Mouse (Mus musculus): ENCODE data around the gene Kif13a.

Kif13a gene

DNA sequence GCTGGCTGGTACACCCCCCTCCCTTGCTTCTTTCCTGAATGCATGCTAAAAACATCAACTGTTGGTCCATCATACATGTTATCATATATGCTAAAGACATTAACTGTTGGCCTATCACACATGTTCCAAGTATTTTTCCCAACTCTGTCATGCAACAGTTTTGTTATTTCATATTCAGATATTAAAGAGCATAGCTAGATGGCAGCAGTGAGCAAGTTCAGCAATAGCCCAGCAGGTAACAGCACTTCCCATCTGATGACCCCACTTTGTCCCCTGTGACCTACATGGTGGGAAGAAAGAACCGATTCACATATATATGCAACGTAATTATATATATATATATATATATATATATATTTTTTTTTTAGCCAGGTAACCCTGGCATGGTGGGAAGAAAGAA is 91.1 kb downstream of the Kif13a start:
- DNase-seq (ENCODE audit: low spot score in 2 of 2), result peak in 1 of 2 experiments; percentile 28

DNA sequence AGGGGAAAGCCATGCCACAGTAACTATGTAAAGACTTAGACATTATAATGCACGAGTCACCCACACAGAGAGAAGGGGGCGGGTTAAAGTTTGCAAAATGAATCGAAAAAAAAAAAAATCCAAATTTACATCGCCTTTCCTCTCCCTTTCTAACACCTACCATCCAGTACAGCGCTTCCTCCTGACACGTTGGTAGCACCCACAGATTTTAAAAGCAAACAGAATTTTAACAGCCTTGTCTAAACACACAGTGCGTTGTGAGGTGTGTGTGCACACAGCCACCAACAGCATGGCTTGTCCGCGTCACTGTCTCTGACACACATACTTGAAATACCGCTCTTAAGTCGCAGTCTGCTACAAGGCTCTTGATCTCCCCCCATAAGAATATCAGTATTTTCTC is 94.3 kb downstream of the Kif13a start:
- DNase-seq (ENCODE audit: low spot score in 2 of 2), result no peak

DNA sequence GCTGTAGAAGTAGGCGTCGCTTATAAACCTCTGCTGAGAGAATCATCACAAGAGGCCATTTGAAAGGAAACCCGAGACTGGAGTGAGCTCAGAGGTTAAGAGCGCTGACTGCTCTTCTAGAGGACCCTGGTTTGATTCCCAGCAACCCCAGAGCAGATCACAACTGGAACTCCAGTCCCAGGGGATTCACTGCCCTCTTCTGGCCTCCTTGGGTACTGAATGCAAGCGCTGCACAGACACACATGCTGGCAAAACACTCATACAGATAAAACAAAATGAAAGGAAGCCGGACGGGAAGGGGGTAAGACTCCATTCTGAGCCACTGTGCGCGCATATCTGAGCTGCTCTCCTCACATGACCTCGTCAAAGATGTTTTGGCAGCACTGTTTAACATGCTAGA is 94.9 kb downstream of the Kif13a start:
- no peak for DNase-seq (ENCODE audit: low spot score in 2 of 2)

DNA sequence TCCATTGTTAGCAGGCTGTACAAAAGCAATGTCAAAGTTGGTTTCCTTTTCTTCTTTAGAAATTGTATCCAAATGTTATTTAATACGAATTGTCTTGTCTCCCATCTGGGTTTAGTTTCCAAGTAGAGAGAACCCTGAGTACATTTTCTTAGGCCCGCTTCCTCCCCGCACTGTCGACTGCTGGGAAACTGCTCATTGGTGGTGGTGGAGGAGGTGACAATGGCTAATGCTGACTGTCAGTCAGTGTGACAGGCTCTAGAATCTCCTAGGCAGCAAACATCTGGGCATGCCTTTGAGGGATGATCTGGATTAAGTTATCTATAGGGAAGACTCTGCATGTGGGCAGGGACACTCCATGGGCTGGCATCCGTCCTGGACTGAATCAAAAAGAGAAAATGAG is 96.1 kb downstream of the Kif13a start:
- DNase-seq (ENCODE audit: low spot score in 2 of 2), result no peak

DNA sequence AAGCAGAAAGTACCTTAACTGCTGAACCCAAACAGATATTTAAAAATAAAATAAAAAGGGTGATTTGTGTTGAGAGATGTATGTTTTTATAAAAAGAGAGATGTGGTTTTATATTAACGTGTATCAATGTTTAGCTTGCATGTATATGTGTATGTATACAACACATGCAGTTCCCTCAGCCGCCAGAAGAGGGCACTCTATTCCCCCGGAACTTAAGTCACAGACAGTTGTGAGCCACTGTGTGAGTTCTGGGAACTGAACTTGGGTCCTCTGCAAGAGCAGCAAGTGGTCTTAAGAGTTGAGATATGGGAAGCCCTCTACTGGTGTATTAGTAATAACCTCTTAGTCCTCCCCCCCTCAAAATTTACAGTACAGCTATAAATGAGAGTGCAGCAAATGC is 96.7 kb downstream of the Kif13a start:
- DNase-seq (ENCODE audit: low spot score in 2 of 2), result no peak

DNA sequence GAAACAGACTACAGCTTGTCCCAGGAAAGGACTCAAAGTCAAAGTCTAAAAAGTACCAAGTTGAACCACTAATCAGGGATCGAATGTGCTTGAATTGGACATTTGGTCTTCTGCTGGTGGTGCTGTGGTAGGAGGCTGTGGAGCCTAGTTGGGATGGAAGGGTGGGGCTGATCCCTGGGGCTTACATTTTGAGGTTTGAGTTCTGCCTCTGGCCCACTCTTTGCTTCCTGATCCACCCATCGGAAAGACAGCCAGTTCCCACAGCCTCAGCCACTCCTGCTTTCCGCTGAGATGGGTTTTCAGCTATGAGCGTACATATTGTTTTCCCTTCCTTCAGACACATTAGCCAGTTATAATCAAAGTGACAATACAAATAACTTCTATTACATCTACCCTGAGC is 106.4 kb downstream of the Kif13a start:
- no peak for DNase-seq (ENCODE audit: low spot score in 2 of 2)

DNA sequence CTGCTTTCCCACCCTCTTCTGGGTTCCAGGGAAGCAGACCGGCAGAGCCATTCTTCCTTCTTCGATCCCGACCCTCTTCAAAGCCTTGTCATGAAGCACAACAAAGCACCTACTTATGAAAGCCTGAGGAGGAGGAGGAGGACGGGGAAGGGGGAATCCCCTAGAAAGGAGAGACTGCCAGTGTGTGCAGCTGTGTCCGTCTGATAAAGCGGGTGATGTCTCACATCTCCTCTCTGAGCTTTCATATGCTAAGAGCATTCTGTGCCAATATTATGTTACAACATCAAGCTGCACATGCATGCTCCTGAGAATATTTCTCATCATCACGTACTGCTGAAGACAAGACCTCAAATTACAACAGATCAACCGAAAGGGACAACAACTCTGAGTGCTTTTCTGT is 107.5 kb downstream of the Kif13a start:
- no peak for DNase-seq (ENCODE audit: low spot score in 2 of 2)

DNA sequence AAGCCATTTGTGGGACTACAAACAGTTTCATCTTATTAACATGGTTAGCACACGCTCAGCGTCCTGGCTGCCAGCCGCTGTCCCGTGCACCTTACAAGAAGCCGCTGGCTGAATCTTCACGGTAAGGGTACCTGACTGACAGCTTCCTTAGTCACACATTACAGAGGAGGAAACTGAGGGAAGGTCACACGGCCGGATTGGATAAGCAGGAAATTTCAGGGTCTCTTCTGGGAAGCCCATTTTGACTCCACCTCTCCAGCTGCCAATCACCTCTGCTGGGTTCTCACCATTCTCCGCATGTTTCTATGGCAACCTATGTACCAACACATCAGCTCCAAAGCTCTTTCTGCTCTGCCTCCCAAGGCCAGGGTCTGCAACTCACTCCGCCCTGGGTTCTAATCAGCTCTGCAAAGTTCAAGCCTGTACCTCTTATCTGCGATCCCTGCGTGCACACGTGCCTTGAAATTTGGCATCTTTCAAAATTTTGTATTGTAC is 109.9 kb downstream of the Kif13a start:
- DNase-seq (ENCODE audit: low spot score in 2 of 2), result no peak

DNA sequence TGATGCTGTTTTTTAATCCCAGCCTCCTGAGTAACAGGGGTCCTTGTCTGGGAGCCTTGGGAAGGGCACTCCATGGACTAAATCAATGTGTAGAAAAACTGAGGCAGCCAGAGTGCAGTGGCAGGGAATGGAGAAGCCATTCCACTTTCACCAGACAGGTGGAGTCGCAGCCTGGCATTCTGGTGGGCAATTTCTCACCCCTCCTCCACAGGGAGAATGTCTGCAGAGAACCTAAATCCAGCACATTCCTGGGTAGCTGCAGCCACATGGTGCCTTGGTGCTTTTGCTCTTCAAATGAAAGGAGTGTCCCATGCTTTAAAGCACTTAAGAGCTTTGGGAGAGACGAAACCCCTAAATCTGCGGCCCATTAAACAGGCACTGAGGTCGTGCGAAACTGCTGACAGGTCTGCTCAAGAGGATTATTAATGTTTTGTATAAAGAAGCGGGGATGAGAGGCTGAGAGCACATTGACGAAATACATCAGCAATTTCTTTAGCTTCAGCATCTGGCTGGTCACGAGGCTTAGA is 110.4 kb downstream of the Kif13a start:
- no peak for DNase-seq (ENCODE audit: low spot score in 2 of 2)

DNA sequence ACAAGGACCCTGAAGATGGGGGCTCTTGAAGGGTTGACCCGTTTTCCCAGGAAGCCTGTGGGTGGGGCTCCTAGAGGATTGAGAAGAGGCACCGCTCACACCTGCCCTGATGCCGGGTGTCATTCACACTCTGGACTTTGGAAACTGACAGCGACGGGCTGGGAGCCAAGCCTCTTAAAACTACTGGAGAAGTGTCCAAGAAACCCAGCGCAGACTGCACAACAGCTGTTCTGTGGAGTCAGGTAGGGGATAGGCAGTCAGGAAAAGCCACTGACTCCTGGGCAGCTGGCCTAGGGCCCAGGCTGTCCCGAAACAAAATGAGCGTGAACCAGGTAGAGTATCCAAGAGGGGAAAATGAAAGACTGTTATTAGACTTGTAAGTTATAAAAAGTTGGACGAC is 111.3 kb downstream of the Kif13a start:
- DNase-seq (ENCODE audit: low spot score in 2 of 2), result no peak

DNA sequence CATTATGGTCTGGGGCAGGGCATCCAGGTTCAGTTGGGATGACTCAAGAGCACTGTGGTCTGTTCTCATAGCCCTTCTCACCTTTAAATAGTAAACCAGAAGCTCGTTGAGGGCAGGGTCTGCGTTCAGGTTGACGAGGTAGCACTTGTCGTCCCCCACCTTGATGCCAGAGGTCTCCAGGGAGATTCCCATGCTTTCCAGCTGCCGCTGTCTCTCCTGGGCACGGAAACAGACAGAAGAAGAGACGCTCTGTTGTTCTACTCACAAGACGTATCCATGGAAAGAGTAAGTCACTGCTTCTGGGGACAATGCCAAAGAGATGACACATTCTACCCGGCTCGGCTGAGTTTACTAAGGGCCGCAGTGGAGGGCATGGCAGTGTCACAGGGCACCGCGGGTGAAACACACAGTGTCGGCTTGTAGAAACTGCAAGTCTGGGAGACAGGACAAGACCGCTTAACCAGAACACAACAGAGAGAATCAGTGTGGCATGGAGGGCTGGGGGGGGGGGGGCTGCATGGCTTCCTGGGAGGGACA is 117.0 kb downstream of the Kif13a start:
- no peak for DNase-seq (ENCODE audit: low spot score in 2 of 2)

DNA sequence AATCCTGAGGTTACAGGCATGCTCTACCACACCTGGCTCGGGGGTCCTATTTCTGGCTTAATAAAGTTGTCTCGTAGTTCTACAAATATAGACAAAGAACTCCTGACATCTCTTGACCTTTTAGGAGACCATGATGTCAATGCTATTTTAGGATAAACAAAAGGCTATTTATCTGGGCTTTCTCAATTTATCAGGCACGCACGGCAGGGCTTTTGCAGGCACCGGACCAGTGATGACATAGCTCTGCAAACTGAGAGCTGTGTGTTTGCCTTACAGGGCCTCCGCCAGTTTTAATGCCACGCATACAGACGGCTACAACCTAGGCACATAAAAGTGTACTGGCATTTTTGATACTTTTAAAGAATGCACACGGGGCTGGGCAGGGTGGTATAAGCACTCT is 118.0 kb downstream of the Kif13a start:
- no peak for DNase-seq (ENCODE audit: low spot score in 2 of 2)

DNA sequence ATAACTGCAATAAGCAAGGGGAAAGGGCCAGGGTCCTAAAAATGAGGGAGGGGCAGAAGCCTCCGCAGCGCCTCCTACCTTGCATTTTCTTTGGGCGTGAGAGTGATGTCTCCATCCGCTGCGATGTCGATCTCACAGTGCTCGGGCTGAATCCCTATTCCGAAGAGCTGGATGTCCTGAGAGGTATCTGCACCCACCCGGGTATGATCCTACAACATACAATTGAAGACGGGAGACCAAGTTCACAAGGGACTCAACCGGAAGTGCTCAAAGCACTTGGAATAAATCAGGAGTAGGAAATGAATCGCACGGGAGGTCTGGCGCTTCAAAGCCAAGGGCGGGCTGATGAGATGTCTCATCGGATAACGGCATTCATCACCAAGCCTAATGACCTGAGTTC is 119.1 kb downstream of the Kif13a start:
- DNase-seq (ENCODE audit: low spot score in 2 of 2), result no peak

DNA sequence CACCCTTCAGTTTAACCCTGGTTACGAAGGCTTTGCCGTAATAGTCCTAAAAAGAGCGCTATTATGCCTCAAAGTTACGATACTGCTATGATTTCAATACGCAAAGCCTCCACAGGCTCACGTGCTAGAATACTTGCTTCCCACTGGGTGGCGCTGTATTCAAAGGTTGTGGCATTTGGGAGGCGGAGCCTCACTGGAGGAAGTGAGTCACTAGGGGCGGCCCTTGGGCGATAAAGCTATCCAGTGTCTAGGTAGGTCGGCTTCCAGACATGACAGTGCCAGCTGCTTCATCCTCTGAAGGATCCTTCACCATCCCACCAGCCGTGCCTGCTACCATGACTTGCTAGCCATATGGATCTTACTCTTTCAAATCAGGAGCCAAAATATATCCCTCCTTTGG is 119.6 kb downstream of the Kif13a start:
- peak in 1 of 2 experiments; percentile 21 for DNase-seq (ENCODE audit: low spot score in 2 of 2)

DNA sequence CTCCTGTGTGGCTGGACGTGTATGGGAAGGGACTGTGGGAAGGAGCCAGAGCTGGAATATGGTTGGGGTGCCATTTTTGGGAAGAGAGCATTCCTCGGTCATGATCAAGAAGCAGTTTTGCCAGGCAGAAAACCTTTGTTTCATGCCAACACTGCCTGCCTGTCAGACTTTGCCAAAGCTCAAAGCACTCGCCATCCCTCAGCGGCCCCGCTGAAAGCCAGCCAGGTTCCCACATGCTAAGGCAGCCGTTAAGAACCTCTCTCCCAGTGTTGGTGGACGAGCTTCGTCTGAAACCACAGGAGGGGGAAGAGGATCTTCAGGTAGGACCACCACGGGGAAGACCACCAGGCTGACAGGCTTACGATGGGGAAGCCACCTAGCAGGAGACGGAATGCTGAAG is 121.8 kb downstream of the Kif13a start:
- DNase-seq (ENCODE audit: low spot score in 2 of 2), result no peak

DNA sequence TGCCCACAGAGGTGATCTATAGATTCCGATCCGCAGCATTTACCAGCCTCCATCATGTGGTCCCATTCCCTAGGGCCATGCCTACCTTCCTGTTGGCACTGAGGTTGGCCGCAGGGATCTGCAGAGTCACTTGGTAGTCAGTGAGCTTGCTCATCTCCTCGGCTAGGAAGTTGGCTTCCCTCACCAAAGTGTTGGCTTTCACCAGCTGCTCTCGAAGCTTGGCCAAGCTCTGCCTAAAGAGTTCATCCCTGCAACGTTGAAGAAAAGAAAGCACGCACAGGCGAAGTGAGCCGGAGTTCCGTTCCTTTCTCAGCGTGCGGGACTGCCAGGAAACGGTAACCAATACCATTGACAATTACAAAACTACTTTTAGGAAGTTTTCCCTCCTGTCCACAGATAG is 128.5 kb downstream of the Kif13a start:
- no peak for DNase-seq (ENCODE audit: low spot score in 2 of 2)

DNA sequence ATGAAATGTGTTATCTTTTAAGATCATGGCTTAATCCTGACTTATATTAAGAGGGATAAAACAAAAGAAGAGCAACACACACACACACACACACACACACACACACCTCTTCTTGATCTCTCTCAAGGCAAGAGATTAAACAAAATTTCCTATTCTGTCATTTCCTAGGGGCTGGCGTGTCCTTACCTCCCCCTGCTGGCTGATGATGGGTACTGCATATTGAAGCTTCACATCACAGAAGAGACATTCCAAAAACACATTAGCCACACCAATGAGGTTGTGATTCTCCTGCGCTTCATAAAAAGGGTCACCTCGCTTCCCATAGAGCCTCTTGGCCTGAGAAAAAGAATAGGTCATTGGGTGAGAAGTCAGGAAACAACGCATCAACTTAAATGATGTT is 131.5 kb downstream of the Kif13a start:
- peak; percentile 43 to 54 for DNase-seq (ENCODE audit: low spot score in 2 of 2)

DNA sequence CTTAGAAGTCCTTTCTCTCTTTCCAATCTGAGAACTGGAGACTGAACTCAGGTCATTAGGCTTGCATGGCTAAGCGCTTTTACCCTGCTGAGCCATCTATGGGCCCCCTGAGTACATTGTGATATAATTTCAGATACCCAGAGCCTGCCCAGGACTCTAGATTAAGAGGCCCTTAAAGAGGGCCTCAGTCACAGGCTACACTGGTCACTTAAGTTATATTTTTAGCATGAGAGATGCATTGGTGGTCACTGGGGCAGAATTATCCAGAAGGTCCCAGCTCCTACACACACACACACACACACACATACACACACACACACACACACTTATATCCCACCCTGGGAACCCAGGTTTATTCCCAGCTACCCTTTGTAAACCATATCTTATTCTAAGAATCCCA is 133.3 kb downstream of the Kif13a start:
- no peak for DNase-seq (ENCODE audit: low spot score in 2 of 2)

DNA sequence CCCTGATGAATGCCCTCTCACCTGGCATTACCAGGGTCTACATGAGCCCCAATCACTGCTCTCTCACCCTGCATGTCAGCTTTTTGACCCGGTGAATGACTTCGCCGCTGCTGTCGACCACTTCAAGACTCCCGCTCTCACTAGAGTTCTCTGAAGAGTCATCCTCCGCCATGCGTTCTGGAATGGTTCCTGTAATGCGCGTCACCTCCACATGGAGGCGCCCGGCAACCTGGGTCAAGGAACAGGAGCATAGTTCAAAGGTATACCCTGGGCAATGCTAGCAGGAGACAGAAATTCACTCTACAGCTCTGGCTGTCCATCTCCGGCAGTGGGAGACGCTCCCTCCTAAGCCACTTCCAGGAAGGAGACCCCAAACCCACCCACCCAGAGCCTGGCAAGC is 135.8 kb downstream of the Kif13a start:
- DNase-seq (ENCODE audit: low spot score in 2 of 2), result no peak

DNA sequence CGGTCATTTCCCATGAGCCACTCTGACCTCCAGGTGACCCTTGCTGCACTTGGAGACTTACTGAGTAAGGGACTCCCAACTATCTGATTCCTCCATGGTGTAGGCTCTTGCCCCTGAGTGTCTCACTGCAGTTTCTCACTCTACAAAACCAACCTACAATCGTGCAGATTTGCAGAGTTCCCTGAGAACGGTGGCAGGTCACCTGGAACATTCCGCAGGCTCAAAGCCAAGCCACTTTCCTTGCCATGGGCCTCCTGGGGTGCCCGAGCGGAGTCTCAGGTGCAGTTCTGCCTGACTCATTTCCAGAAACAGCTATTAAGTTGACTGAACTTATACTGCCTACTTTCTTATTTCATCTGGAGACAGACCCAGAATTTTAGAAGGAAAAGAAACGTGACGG is 141.2 kb downstream of the Kif13a start:
- no peak for DNase-seq (ENCODE audit: low spot score in 2 of 2)

DNA sequence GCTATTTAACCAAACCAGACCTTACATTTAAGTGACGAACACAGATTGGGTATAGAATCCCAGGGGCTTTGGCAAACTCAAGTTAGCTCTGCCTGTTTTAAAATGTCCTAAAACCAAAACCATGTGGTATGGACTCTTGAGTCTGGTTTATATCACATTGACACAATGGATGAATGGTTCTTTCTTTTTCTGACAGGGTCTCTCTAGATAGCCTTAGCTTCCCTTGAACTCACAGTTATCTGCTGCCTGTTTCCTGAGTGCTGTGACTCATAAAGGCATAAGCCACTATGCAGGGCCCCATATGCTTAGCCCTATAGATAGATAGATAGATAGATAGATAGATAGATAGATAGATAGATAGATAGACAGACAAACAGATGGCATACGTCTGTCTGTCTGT is 142.8 kb downstream of the Kif13a start:
- no peak for DNase-seq (ENCODE audit: low spot score in 2 of 2)

DNA sequence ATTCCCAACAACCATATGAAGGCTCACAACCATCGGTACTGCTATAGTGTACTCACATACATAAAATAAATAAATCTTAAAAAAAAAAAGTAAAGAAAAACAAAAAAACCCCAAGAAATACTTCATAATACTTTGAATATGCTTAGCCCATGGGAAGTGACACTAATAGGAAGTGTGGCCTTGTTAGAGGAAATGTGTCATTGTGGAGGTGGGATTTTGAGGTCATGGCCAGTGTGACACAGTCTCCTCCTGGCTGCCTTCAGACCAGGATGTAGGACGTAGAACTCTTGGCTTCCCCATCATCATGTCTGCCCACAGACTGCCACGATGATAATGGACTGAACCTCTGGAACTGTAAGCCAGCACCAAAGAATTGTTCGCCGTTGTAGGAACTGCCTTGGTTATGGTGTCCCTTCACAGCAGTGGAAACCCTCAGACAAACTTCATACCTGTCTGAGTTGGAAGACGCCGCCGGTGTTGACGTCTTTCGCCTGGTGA is 143.6 kb downstream of the Kif13a start:
- no peak for DNase-seq (ENCODE audit: low spot score in 2 of 2)

DNA sequence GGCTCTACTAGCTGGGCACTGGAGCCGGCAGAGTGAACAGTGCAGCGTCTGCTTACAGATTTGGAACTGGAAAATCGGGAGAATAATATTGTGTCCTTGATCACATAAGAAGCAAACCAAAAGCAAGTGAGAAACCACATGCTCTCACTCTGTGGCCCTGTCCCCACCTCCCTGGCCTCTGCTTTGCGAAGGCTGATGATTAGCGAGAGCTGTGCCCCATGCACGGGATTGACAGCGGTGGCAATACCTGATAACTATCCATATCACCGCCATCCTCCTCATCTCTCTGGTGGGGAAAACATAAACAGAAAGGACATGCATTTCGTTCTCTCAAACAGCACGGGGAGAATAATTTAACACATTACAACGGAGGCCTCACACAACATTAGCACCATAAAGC is 149.3 kb downstream of the Kif13a start:
- DNase-seq (ENCODE audit: low spot score in 2 of 2), result no peak

DNA sequence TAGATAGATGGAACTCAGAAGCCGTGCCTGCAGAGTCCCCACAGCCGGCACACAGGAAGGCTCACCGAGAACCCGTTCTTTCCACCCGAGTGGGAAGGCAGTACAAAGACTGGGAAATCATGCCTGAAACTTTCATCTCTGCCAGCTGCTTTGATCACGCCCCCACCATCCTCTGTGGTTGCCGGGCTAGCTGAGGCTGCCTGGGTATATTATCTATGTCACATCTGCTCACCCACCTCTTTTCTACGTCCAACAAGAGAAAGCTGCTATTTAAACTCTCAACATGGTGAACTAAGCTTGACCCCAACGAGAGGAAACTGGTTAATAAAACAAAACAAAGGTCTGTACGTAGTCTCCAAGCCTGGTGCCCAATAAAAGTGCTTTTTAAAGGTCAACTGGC is 149.8 kb downstream of the Kif13a start:
- DNase-seq (ENCODE audit: low spot score in 2 of 2), result peak; percentile 23 to 29
